ENCODE assay signal across 7 mouse cellular contexts in genomic region chr7:128461285-128462215, GRCm38 (mm10). TPM values are rescaled to one million over a fixed set of nuclear protein-coding genes. Genes with fewer than 3 reads are reported as not detected.
DNase-seq lines count a peak whose midpoint lies in the region; ATAC-seq lines count a peak whose summit lies in the region.

Gene Tial1 (minus strand): TSS chr7:128461717.

- peak within 1 kb of the TSS; percentile 87 for H3K4me2 ChIP-seq in embryonic facial prominence, embryonic 12.5 days (replicated peaks)
- peak within 1 kb of the TSS; percentile 78 for H3K4me2 ChIP-seq in limb, embryonic 11.5 days (ENCODE audit: low read depth, severe bottlenecking)
- peak within 1 kb of the TSS; percentile 90 for H3K4me2 ChIP-seq in midbrain, embryonic 14.5 days (ENCODE audit: low read length)

- ATAC-seq in embryonic facial prominence, embryonic 12.5 days (ENCODE audit: insufficient number of reproducible peaks, insufficient read depth, low FRiP score, low TSS enrichment), result peak; percentile 99
- peak; percentile 99 for ATAC-seq in limb, embryonic 11.5 days (ENCODE audit: insufficient number of reproducible peaks, low FRiP score, low TSS enrichment, low read depth)
- peak; percentile 99 for ATAC-seq in midbrain, embryonic 14.5 days (ENCODE audit: low FRiP score, low TSS enrichment)

- DNase-seq in adrenal gland, postnatal 25 days, result peak; percentile 95
- DNase-seq in heart, adult 11 months, result peak; percentile 100
- DNase-seq in kidney, adult 18-20 months, result peak; percentile 98
- DNase-seq in limb, embryonic 11.5 days (ENCODE audit: low spot score), result peak; percentile 98
- DNase-seq in midbrain, embryonic 14.5 days, result peak; percentile 99
- peak; percentile 94 to 97 for DNase-seq in spleen, adult 18-20 months

- H3K36me3 ChIP-seq in embryonic facial prominence, embryonic 12.5 days, result no peaks in the 10 kb centered on the region
- no peaks in the 10 kb centered on the region for H3K36me3 ChIP-seq in limb, embryonic 11.5 days (ENCODE audit: control insufficient read depth, insufficient read depth, low read length)
- no peaks in the 10 kb centered on the region for H3K36me3 ChIP-seq in midbrain, embryonic 14.5 days (ENCODE audit: control insufficient read depth, insufficient read depth, low read length)

- peak within 1 kb of the TSS; percentile 85 for H3K9ac ChIP-seq in embryonic facial prominence, embryonic 12.5 days
- peak within 1 kb of the TSS; percentile 94 for H3K9ac ChIP-seq in limb, embryonic 11.5 days (ENCODE audit: low read length)
- peak within 1 kb of the TSS; percentile 83 for H3K9ac ChIP-seq in midbrain, embryonic 14.5 days (replicated peaks; ENCODE audit: low read length)

- no peaks in the 10 kb centered on the region for H3K9me3 ChIP-seq in embryonic facial prominence, embryonic 12.5 days
- H3K9me3 ChIP-seq in limb, embryonic 11.5 days (ENCODE audit: control insufficient read depth, low read length), result no peaks in the 10 kb centered on the region
- H3K9me3 ChIP-seq in midbrain, embryonic 14.5 days (ENCODE audit: control insufficient read depth, low read length), result no peaks in the 10 kb centered on the region

- H3K4me3 ChIP-seq in embryonic facial prominence, embryonic 12.5 days, result peak within 1 kb of the TSS; percentile 79
- H3K4me3 ChIP-seq in limb, embryonic 11.5 days (ENCODE audit: low read depth, low read length), result peak within 1 kb of the TSS; percentile 95
- H3K4me3 ChIP-seq in midbrain, embryonic 14.5 days (replicated peaks; ENCODE audit: low read depth, low read length), result peak within 1 kb of the TSS; percentile 89

- peaks cover 3% of the 10 kb centered on the region; the same call in 1 of the 2 replicates for H3K4me1 ChIP-seq in embryonic facial prominence, embryonic 12.5 days
- peaks cover 3% of the 10 kb centered on the region; the same call in 1 of the 2 replicates for H3K4me1 ChIP-seq in limb, embryonic 11.5 days (ENCODE audit: control insufficient read depth, insufficient read depth, low read length)
- H3K4me1 ChIP-seq in midbrain, embryonic 14.5 days (ENCODE audit: control insufficient read depth, insufficient read depth, low read length), result peaks cover 21% of the 10 kb centered on the region; the same call in 1 of the 2 replicates

- peak within 1 kb of the TSS; percentile 94 for H3K27ac ChIP-seq in embryonic facial prominence, embryonic 12.5 days
- peak within 1 kb of the TSS; percentile 92 for H3K27ac ChIP-seq in limb, embryonic 11.5 days (replicated peaks; ENCODE audit: low read depth, low read length)
- H3K27ac ChIP-seq in midbrain, embryonic 14.5 days (replicated peaks; ENCODE audit: low read depth, low read length), result peak within 1 kb of the TSS; percentile 88

- no peaks in the 10 kb centered on the region for H3K27me3 ChIP-seq in embryonic facial prominence, embryonic 12.5 days
- no peaks in the 10 kb centered on the region for H3K27me3 ChIP-seq in limb, embryonic 11.5 days (ENCODE audit: control insufficient read depth, insufficient read depth, low read length)
- H3K27me3 ChIP-seq in midbrain, embryonic 14.5 days (ENCODE audit: control insufficient read depth, insufficient read depth, low read length), result no peaks in the 10 kb centered on the region

- under 1% methylated on average over 69 of the region's 69 CpGs for WGBS in embryonic facial prominence, embryonic 12.5 days
- WGBS in limb, embryonic 11.5 days, result under 1% methylated on average over 69 of the region's 69 CpGs
- WGBS in midbrain, embryonic 14.5 days, result under 1% methylated on average over 69 of the region's 69 CpGs

RNA-seq across cellular contexts. Expression of gene Tial1, which starts in this region (rescaled TPM):
- total RNA-seq in adrenal gland, postnatal 25 days (2021), result 123 and 132 TPM in 2 replicates
- 34.5 and 36.8 TPM in 2 replicates for polyA plus RNA-seq in embryonic facial prominence, embryonic 12.5 days (2016; fragmentation: Nextera tagmentation; extraction: Ambion mirVana)
- 39.5 and 42.2 TPM in 2 replicates for polyA plus RNA-seq in limb, embryonic 11.5 days (2014; fragmentation: Nextera tagmentation; extraction: Ambion mirVana)
- 44.1 and 44.7 TPM in 2 replicates for polyA plus RNA-seq in midbrain, embryonic 14.5 days (2014; fragmentation: Nextera tagmentation; extraction: Ambion mirVana)

Comparison
In these comparisons a context has a peak if more than half of its experiments do, and no peak if none do; other contexts are left out.
1. Peak in every context shown above with its lines: DNase-seq, ATAC-seq, H3K4me3 ChIP-seq and H3K27ac ChIP-seq.